Mouse (Mus musculus) forebrain, embryonic 11.5 days (tissue): ENCODE measurements around the gene Rasgrf2. TPM values are rescaled to one million over a fixed set of nuclear protein-coding genes. Genes with fewer than 3 reads are reported as not detected.
"Not testable (repeated sequence)": the region's sequence is repeated elsewhere in the genome, so short reads cannot be mapped to it uniquely, and the experiment has no call there.

ENCODE experiments used
- ATAC-seq: fragments of 200-750 bp; cut with Nextera tagmentation; replicated peaks from 2 replicates; pipeline ENCODE4 v1.8.0; 2017; ENCODE audit warnings: moderate TSS enrichment; ENCODE audit not compliant: low FRiP score
- DNase-seq: peaks from one replicate; pipeline ENCODE4 v3.0.0-alpha.2; 2017; ENCODE audit warnings: low spot score
- H3K27ac ChIP-seq: fragments of 300-500 bp; sonication (generic); 2 replicates; pipeline ENCODE4 v1.5.1; 2014; ENCODE audit warnings: low read depth, low read length
- H3K27me3 ChIP-seq: fragments of 300-500 bp; sonication (generic); 2 replicates; pipeline ENCODE4 v1.6.1; 2014; ENCODE audit warnings: mild to moderate bottlenecking, low read length, mixed read lengths; ENCODE audit not compliant: control insufficient read depth, insufficient read depth
- H3K36me3 ChIP-seq: fragments of 300-500 bp; sonication (generic); 2 replicates; pipeline ENCODE4 v1.6.1; 2014; ENCODE audit warnings: mild to moderate bottlenecking, low read length, moderate library complexity, mixed read lengths; ENCODE audit not compliant: control insufficient read depth, insufficient read depth
- H3K4me1 ChIP-seq: fragments of 300-500 bp; sonication (generic); replicated peaks from 2 replicates; pipeline ENCODE4 v1.6.1; 2014; ENCODE audit warnings: low read length, mixed read lengths; ENCODE audit not compliant: control insufficient read depth, insufficient read depth
- H3K4me2 ChIP-seq: fragments of 300-500 bp; sonication (generic); 2 replicates; pipeline ENCODE4 v1.6.1; 2014; ENCODE audit warnings: low read depth, mild to moderate bottlenecking, low read length, moderate library complexity, mixed read lengths; ENCODE audit not compliant: severe bottlenecking
- H3K4me3 ChIP-seq: fragments of 300-500 bp; sonication (generic); 2 replicates; pipeline ENCODE4 v1.5.1; 2014; ENCODE audit warnings: low read depth, low read length
- H3K9ac ChIP-seq: fragments of 300-500 bp; sonication (generic); 2 replicates; pipeline ENCODE4 v1.6.1; 2014; ENCODE audit warnings: low read length
- H3K9me3 ChIP-seq: fragments of 300-500 bp; sonication (generic); 2 replicates; pipeline ENCODE4 v1.6.1; 2016; ENCODE audit warnings: low read length, mixed read lengths; ENCODE audit not compliant: control insufficient read depth
- WGBS: fragments of 180-500 bp; shearing (Covaris S2); extraction: QIAGEN DNeasy Blood & Tissue Kit; methylation state at CpG from one replicate; pipeline ENCODE4 v1.1.7; 2014; 5-methylcytosine and 5-hydroxymethylcytosine counted together
- polyA plus RNA-seq: library from polyadenylated mRNA; unstranded; fragments of >200 nt; fragmentation: Nextera tagmentation; extraction: Ambion mirVana; gene quantifications from 2 replicates; pipeline ENCODE4 v1.2.1, GENCODE M21; 2014

The Rasgrf2 gene
- polyA plus RNA-seq, result 0.08 TPM in 1 of 2 replicates, not detected in the other

DNA sequence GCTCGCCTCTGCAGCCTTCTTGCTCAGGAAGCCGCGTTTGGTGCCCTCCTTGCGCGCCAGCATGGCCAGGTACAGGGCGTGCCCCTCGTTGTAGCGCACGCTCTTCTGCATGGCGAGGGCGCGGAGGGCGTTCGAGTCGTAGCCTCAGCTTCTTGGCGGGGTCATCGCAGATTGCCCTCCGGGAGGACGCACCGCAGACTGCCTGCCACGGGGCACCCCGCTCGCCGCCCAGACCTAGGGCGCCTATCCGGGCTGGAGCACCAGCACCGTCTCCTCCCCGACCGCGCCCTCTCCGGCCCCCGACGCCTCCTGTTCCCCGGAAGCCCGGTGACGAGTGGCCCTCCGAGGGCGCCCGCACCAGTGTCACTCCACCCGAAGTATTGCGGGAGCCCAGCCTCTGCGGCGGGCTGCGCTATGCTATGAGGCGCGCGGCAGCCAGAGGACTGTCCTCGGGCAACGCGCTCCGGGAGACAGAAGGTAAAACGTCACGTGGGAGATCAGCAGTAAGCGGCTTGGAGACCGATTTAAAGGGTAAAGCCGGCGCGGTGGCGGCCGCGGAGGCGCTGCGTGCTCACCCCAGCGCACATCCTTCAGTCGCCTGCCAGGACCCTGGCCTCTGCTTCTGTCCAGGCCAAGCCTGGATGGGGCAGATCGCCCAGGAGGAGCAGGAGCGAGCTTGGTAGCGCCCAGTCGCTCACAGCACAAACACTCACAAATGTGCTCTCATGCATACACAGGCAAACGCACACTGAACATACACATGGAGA lies at the start of gene Rasgrf2:
Rasgrf2 (minus strand) TSS at position 273 of the 767 bp plus-strand sequence.
- Histone ChIP-seq H3K27ac (no peak within 1 kb of the TSS), H3K9me3 (no peaks in the 10 kb centered on the region), H3K4me3 (peak within 1 kb of the TSS; percentile 45), H3K4me1 (0 out of 2 replicates have a peak, but pooled peaks cover 2% of the 10 kb centered on the region), H3K27me3 (peaks cover 18% of the 10 kb centered on the region), H3K9ac (peak within 1 kb of the TSS; percentile 20), H3K4me2 (peak within 1 kb of the TSS; percentile 96), H3K36me3 (no peaks in the 10 kb centered on the region)
- ATAC-seq (peak; percentile 89), DNase-seq (peak; percentile 64)
- WGBS, result 1% methylated on average over 70 of the region's 70 CpGs

DNA sequence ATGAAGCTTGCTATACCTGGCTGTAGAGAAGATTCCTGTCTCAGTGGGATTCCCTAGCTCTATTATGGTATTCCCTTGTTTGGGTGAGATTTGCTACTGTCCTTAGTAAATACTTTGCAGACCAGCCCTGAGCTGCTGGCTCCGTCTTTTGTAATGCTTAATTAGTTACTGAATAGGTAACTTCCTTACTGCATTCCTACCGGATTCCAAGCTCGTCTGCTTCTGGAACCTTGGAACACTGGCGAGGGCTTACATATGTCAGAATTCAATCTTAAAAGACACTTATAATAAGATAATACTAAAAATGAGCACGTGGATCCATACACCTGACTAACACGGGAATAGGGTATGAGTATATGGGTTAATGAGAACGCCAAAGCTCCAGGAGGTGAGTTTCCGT lies 41.2 kb upstream of the Rasgrf2 start:
- 81% methylated on average over 8 of the region's 8 CpGs for WGBS
- not testable (repeated sequence) for ATAC-seq, H3K27ac ChIP-seq, H3K4me3 ChIP-seq, H3K9ac ChIP-seq, DNase-seq, H3K27me3 ChIP-seq, H3K4me1 ChIP-seq, H3K4me2 ChIP-seq, H3K36me3 ChIP-seq, H3K9me3 ChIP-seq

DNA sequence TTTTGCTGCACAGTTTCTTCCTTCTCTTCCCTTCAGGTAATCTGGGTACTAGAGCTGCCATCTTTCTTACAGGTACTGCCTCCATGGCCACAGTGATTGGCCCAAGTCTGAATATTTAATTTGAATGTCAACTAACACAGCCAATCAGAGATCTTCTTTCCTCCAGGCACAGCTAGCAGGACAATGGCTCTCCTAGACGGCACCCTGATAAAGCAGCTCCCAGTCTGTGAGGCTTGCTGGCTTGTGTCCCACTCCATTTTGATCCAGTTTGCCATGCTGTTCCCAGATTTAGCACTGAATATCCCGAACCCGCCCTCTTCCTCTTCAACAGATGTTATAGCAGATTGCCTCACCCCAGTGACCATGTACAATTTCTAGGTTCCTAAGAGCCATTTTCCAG lies 19.1 kb upstream of the Rasgrf2 start:
- 86% methylated on average over 3 of the region's 3 CpGs for WGBS
- Histone ChIP-seq H3K27me3 (no peaks in the 10 kb centered on the region), H3K4me1 (no peaks in the 10 kb centered on the region), H3K4me3 (no peak overlapping the region), H3K9me3 (peaks cover 2% of the 10 kb centered on the region; the same call in 1 of the 2 replicates), H3K9ac (no peak overlapping the region), H3K27ac (no peak overlapping the region), H3K4me2 (no peak overlapping the region), H3K36me3 (no peaks in the 10 kb centered on the region)
- DNase-seq (no peak), ATAC-seq (no peak)

DNA sequence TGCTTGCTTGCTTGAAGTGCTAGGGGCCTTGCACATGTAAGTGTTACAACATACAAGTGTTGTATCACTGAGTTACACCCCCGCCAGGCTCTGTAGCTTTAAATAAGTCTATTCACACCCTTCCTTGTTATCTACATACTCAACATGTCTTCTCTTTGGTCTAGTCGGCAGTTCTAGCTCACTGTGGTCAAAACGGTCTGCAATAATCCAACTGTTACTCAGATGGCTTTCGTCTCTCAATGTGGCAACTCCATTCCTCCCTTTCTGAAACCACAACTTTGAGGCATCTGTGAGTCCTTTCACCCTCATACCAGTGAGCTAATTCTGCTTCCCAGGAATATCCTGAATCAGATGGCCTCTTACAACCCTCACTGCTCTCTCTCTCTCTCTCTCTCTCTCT lies 17.4 kb upstream of the Rasgrf2 start:
- Histone ChIP-seq H3K27ac (no peak overlapping the region), H3K9ac (no peak overlapping the region), H3K36me3 (no peaks in the 10 kb centered on the region), H3K4me2 (no peak overlapping the region), H3K4me1 (no peaks in the 10 kb centered on the region), H3K9me3 (peaks cover 7% of the 10 kb centered on the region), H3K27me3 (no peaks in the 10 kb centered on the region), H3K4me3 (no peak overlapping the region)
- no peak for ATAC-seq
- 91% methylated on average over 4 of the region's 4 CpGs for WGBS
- DNase-seq, result no peak

DNA sequence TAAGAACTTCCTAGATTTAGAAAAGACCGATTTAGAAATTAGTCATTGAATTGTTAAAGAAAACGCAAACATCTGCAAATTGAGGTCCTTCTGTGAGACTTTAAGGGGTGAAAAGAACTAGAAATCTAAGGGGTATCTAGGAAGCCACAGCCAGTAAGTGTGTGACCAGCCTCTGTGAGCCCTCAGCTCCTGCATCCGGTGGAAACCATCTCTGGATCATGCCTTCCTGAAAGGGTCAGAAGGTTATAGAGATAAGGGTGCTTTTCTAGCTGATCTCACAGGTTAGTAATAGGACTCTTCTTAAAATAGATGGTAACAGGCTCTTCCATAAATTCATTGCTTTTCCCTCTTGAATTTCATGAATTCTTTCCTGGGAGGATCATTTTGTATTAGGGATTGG lies 3.3 kb upstream of the Rasgrf2 start:
- Histone ChIP-seq H3K4me1 (0 out of 2 replicates have a peak, but pooled peaks cover 2% of the 10 kb centered on the region), H3K36me3 (no peaks in the 10 kb centered on the region), H3K27ac (no peak overlapping the region), H3K27me3 (peaks cover 18% of the 10 kb centered on the region), H3K9me3 (no peaks in the 10 kb centered on the region), H3K4me3 (no peak overlapping the region), H3K4me2 (no peak overlapping the region), H3K9ac (no peak overlapping the region)
- ATAC-seq (no peak), DNase-seq (no peak)
- 94% methylated on average over 3 of the region's 3 CpGs for WGBS

DNA sequence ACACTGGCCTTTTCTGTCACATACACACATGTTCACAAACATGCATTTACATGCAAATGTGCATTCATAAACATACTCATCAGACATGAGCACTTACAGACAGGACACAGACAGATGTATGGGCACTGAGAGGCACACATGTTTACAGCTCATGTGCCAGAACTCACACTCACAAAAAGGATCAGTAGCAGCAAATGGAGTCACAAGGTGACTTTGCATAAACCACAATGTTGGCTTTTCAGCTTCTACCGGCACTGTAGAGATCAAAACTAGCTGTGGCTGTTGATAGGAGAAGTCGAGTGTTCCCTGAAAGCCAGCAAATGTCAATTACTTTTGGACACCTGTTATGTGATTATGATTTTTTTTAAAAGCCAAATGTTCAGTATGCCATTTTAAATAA lies 1.1 kb upstream of the Rasgrf2 start:
- ATAC-seq, result no peak
- Histone ChIP-seq H3K9ac (no peak overlapping the region), H3K9me3 (no peaks in the 10 kb centered on the region), H3K4me3 (no peak overlapping the region), H3K36me3 (no peaks in the 10 kb centered on the region), H3K27ac (no peak overlapping the region), H3K27me3 (peaks cover 18% of the 10 kb centered on the region), H3K4me2 (no peak overlapping the region), H3K4me1 (0 out of 2 replicates have a peak, but pooled peaks cover 2% of the 10 kb centered on the region)
- no peak for DNase-seq
- WGBS, result 75% methylated on average over 2 of the region's 2 CpGs

DNA sequence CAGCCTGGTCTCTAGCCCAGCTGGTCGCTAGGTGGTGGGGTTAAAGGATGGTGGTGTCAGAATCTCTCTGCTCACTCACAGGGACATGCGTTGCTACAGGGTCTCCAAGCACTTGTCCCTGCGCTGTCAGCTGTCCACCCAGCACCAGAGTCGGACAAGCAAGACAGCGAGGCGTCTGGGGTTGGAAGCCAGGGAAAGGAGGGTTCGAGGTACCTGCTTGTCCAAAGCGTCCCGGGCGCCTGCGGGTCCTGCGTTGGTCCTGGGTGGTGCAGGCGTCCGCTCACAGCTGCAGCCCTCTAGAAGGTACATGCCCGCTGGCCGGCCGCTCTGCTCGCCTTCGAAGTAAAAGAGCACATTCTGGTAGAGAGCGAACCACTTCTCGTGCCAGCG lies 467 bp downstream of the Rasgrf2 start:
- Histone ChIP-seq H3K9ac (peak overlapping the region; percentile 20; the same call in 1 of the 2 replicates), H3K4me1 (0 out of 2 replicates have a peak, but pooled peaks cover 2% of the 10 kb centered on the region), H3K36me3 (no peaks in the 10 kb centered on the region), H3K4me3 (peak overlapping the region; percentile 45), H3K27me3 (peaks cover 18% of the 10 kb centered on the region), H3K9me3 (no peaks in the 10 kb centered on the region), H3K27ac (no peak overlapping the region), H3K4me2 (peak overlapping the region; percentile 96)
- ATAC-seq, result peak; percentile 59
- 12% methylated on average over 22 of the region's 22 CpGs for WGBS
- DNase-seq, result peak; percentile 62

DNA sequence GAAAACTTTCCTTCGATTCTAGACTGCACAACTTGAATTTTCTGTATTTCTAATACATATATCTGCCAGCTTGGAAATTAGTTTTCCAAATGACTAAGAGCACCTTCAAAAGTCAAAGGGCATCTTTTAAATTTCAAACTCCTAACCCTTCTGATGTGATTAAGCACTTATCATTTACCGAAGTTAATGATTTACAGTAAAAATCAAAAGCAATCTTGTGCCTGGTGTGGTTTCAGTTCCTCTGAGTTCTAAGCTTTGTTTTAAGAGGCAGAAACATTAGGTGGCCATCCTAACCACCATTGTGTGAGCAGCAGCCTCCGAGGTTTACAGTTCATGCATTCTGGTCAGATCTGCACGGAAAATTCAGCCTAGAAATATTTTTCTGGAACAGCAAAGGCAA lies 1.6 kb downstream of the Rasgrf2 start:
- Histone ChIP-seq H3K4me2 (no peak overlapping the region), H3K9me3 (no peaks in the 10 kb centered on the region), H3K36me3 (no peaks in the 10 kb centered on the region), H3K27me3 (peaks cover 18% of the 10 kb centered on the region), H3K9ac (no peak overlapping the region), H3K27ac (no peak overlapping the region), H3K4me3 (no peak overlapping the region), H3K4me1 (0 out of 2 replicates have a peak, but pooled peaks cover 2% of the 10 kb centered on the region)
- 81% methylated on average over 4 of the region's 4 CpGs for WGBS
- DNase-seq (no peak), ATAC-seq (no peak)

DNA sequence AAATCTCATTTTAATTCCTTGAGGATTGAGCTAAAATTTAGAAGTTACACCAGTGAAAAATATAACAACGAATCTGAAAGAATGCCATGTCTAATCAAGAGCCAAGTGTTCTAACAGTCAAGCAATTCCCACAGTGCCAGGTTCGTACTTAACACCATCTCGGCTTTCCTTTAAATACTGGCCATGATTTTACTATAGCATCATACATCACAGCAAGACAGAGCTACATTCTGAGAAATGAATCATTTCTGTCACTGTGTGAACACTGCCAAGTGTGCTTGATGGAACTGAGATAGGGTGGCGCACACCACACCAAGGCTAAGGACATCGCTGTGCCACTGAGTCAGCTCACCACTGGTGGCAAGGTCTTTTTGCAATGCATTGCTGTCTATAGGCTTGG lies 5.6 kb downstream of the Rasgrf2 start:
- DNase-seq (no peak), ATAC-seq (no peak)
- H3K9ac ChIP-seq, result no peak overlapping the region
- peaks cover 5% of the 10 kb centered on the region for H3K27me3 ChIP-seq
- H3K27ac ChIP-seq, result no peak overlapping the region
- 88% methylated on average over 5 of the region's 5 CpGs for WGBS
- H3K4me1 ChIP-seq, result no peaks in the 10 kb centered on the region
- H3K9me3 ChIP-seq, result no peaks in the 10 kb centered on the region
- no peaks in the 10 kb centered on the region for H3K36me3 ChIP-seq
- no peak overlapping the region for H3K4me2 ChIP-seq
- H3K4me3 ChIP-seq, result no peak overlapping the region
